Mouse (Mus musculus) cortical plate, adult 2 months (tissue): ENCODE measurements around the gene Rprml. TPM values are rescaled to one million over a fixed set of nuclear protein-coding genes. Genes with fewer than 3 reads are reported as not detected.
A peak's percentile ranks its signal among the peaks of the same experiment; 100 is the strongest.

Experiments
- H3K27ac ChIP-seq: fragments of 200-500 bp; 2 replicates; pipeline ENCODE4 v1.5.1; 2012; ENCODE audit warnings: low read length, control low read depth, inconsistent platforms; ENCODE audit not compliant: insufficient read depth
- H3K4me1 ChIP-seq: fragments of 200-500 bp; 2 replicates; pipeline ENCODE4 v1.6.1; 2011; ENCODE audit warnings: low read length; ENCODE audit not compliant: control insufficient read depth, insufficient read depth
- H3K4me3 ChIP-seq: fragments of 200-500 bp; 2 replicates; pipeline ENCODE4 v1.5.1; 2011; ENCODE audit warnings: mild to moderate bottlenecking, low read length, control low read depth; ENCODE audit not compliant: insufficient read depth
- CTCF ChIP-seq: fragments of 200-500 bp; IDR thresholded peaks from 2 replicates; pipeline ENCODE4 v1.5.1; 2011; ENCODE audit warnings: mild to moderate bottlenecking, control low read depth, low read length; ENCODE audit not compliant: insufficient read depth; ENCODE audit errors: extremely low read depth
- POLR2A ChIP-seq: fragments of 200-500 bp; IDR thresholded peaks from 2 replicates; pipeline ENCODE4 v1.6.1; 2011; ENCODE audit warnings: mild to moderate bottlenecking, low read length, control low read depth; ENCODE audit not compliant: insufficient read depth; ENCODE audit errors: extremely low read depth
- polyA plus RNA-seq: library from polyadenylated mRNA; depleted of rRNA; stranded (reverse); fragments of >200 nt; gene quantifications from 2 replicates; pipeline ENCODE4 v1.2.3, GENCODE M21; 2012

Rprml gene
- polyA plus RNA-seq, 1 experiment = 107 TPM

- Histone ChIP-seq H3K27ac (no peak overlapping the region), H3K4me1 (peaks cover under 1% of the 10 kb centered on the region; the same call in 1 of the 2 replicates), H3K4me3 (no peak overlapping the region)
- TF ChIP-seq POLR2A = no peak
- TF ChIP-seq CTCF = no peak
These were observed 6.2 kb upstream of the Rprml start for GRCm38 (mm10) chr11:103643211-103643610.

- TF ChIP-seq CTCF = no peak
- TF ChIP-seq POLR2A = no peak
- no peak overlapping the region for H3K4me3 ChIP-seq
These were observed 3.6 kb upstream of the Rprml start for GRCm38 (mm10) chr11:103645731-103646130.

GRCm38 (mm10) chr11:103646301-103646700 lies 3.1 kb upstream of the Rprml start:
- TF ChIP-seq CTCF (no peak), POLR2A (no peak)
- Histone ChIP-seq H3K4me1 (peaks cover 3% of the 10 kb centered on the region; the same call in 1 of the 2 replicates), H3K27ac (no peak overlapping the region), H3K4me3 (no peak overlapping the region)

More at GRCm38 (mm10) chr11:103645731-103646130, 3.6 kb upstream of the Rprml start:
- no peak overlapping the region for H3K27ac ChIP-seq
- H3K4me1 ChIP-seq = peaks cover 3% of the 10 kb centered on the region; the same call in 1 of the 2 replicates

- no peak overlapping the region; the same call in 1 of the 2 replicates for H3K27ac ChIP-seq
- no peak for TF ChIP-seq POLR2A
- no peak for TF ChIP-seq CTCF
These were observed 1.3 kb upstream of the Rprml start for GRCm38 (mm10) chr11:103647921-103648620.

GRCm38 (mm10) chr11:103648656-103649055 lies 714 bp upstream of the Rprml start:
- Histone ChIP-seq H3K4me1 (peaks cover 9% of the 10 kb centered on the region), H3K4me3 (peak overlapping the region; percentile 53; the same call in 1 of the 2 replicates), H3K27ac (peak overlapping the region; percentile 91)
- TF ChIP-seq CTCF (no peak), POLR2A (0 out of 2 replicates have a peak, but pooled peaks have one; percentile 25)

More at GRCm38 (mm10) chr11:103647921-103648620, 1.3 kb upstream of the Rprml start:
- H3K4me1 ChIP-seq = peaks cover 9% of the 10 kb centered on the region
- no peak overlapping the region for H3K4me3 ChIP-seq

GRCm38 (mm10) chr11:103649983-103650493 lies 668 bp downstream of the Rprml start:
- Histone ChIP-seq H3K4me3 (peak overlapping the region; percentile 53), H3K27ac (peak overlapping the region; percentile 79), H3K4me1 (peaks cover 10% of the 10 kb centered on the region)
- TF ChIP-seq POLR2A = peak; percentile 43; the same call in 1 of the 2 replicates
- no peak for TF ChIP-seq CTCF

- TF ChIP-seq CTCF (no peak), POLR2A (peak; percentile 83)
- H3K4me3 ChIP-seq = peak overlapping the region; percentile 53
- H3K4me1 ChIP-seq = peaks cover 10% of the 10 kb centered on the region
- H3K27ac ChIP-seq = peak overlapping the region; percentile 87
These were observed 2.1 kb downstream of the Rprml start for GRCm38 (mm10) chr11:103651426-103651825.

GRCm38 (mm10) chr11:103653359-103653965 lies 4.1 kb downstream of the Rprml start:
- no peak for TF ChIP-seq CTCF
- TF ChIP-seq POLR2A = no peak
- Histone ChIP-seq H3K4me1 (peaks cover 7% of the 10 kb centered on the region), H3K27ac (no peak overlapping the region), H3K4me3 (no peak overlapping the region)

- Histone ChIP-seq H3K4me3 (no peak overlapping the region), H3K4me1 (peaks cover 12% of the 10 kb centered on the region), H3K27ac (no peak overlapping the region)
- TF ChIP-seq CTCF (no peak), POLR2A (no peak)
These were observed 7.2 kb downstream of the Rprml start for GRCm38 (mm10) chr11:103656520-103656919.
